Mouse (Mus musculus) megakaryocyte, embryonic 14.5 days (primary cell): ENCODE results near the gene Nav1.

Source experiments
- FLI1 ChIP-seq: IDR thresholded peaks from 2 replicates; pipeline ENCODE4 v1.6.1; 2012; ENCODE audit warnings: low read length, inconsistent platforms, mixed read lengths
- GATA1 ChIP-seq: IDR thresholded peaks from 3 replicates; pipeline ENCODE4 v1.6.1; 2012; ENCODE audit warnings: mixed read lengths, low read length, inconsistent platforms, borderline replicate concordance

- TF ChIP-seq GATA1 (no peak), FLI1 (no peak)
Measured at GRCm38 (mm10) chr1:135546099-135546498, 61.0 kb downstream of the Nav1 start.
